Mouse (Mus musculus) cerebellum, adult 2 months (tissue): Measurements from ENCODE around the gene Gm26938.

Source experiments
- CTCF ChIP-seq: fragments of 200-500 bp; IDR thresholded peaks from 2 replicates; pipeline ENCODE4 v1.5.1; 2011; ENCODE audit warnings: low read depth, mild to moderate bottlenecking, control low read depth, low read length, moderate library complexity, borderline replicate concordance; ENCODE audit not compliant: insufficient read depth
- POLR2A ChIP-seq: fragments of 200-500 bp; IDR thresholded peaks from 2 replicates; pipeline ENCODE4 v1.6.1; 2011; ENCODE audit warnings: low read length, control low read depth, borderline replicate concordance; ENCODE audit not compliant: insufficient read depth

DNA sequence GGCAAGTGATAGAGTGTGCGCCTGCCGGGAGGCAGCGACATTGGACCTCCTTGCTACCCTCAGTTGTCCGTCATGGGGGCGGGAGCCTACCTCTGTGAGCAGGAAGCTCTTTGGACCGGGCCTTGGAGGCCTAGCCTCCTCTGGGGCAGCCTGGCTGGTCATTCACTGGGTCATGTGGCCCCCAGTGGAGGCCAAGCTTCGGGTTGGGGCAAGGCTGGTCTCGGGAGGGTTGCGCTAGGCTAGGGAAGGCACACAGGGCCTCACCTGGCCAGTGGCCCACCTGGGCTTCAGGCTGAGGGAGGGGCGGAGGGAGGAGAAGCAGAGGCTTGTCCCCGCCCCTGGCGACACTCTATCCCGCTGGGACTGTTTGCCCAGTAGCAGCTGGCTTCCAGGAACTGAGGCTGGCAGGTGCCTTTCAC lies 12.2 kb downstream of the Gm26938 start:
- TF ChIP-seq CTCF = no peak
- no peak for TF ChIP-seq POLR2A
